Mouse (Mus musculus) testis, postnatal 14 days (tissue): ENCODE measurements at regions not wholly inside any gene's neighbourhood (a gene's known extent, or its start where the extent isn't known, plus 50 kb on each side); places are given as distances from the start of the nearest gene placed in this dataset.

ENCODE experiments used
- DNase-seq: peaks from one replicate; pipeline ENCODE4 v3.0.0; 2021; ENCODE audit warnings: low spot score

- DNase-seq = no peak
Observed at GRCm38 (mm10) chr12:110183473-110183872, 95.4 kb upstream of the Dio3 start.

GRCm38 (mm10) chr12:110185399-110185798 lies 93.5 kb upstream of the Dio3 start:
- no peak for DNase-seq

- DNase-seq = no peak
Observed at GRCm38 (mm10) chr12:110186381-110186780, 92.5 kb upstream of the Dio3 start.

- DNase-seq = no peak
Observed at GRCm38 (mm10) chr12:110186911-110187245, 92.0 kb upstream of the Dio3 start.

- DNase-seq = no peak
Observed at GRCm38 (mm10) chr12:110187246-110188135, 91.4 kb upstream of the Dio3 start.

GRCm38 (mm10) chr12:110188136-110188631 lies 90.7 kb upstream of the Dio3 start:
- DNase-seq = no peak

GRCm38 (mm10) chr12:110188641-110189328 lies 90.1 kb upstream of the Dio3 start:
- DNase-seq = no peak

- DNase-seq = no peak
Observed at GRCm38 (mm10) chr12:110189329-110189642, 89.6 kb upstream of the Dio3 start.

GRCm38 (mm10) chr12:110192186-110192585 lies 86.7 kb upstream of the Dio3 start:
- DNase-seq = no peak

- DNase-seq = no peak
Observed at GRCm38 (mm10) chr12:110197366-110197765, 81.5 kb upstream of the Dio3 start.

- DNase-seq = no peak
Observed at GRCm38 (mm10) chr12:110200471-110200870, 78.4 kb upstream of the Dio3 start.

GRCm38 (mm10) chr12:110200887-110201286 lies 78.0 kb upstream of the Dio3 start:
- no peak for DNase-seq

- DNase-seq = no peak
Observed at GRCm38 (mm10) chr12:110203271-110204014, 75.4 kb upstream of the Dio3 start.

GRCm38 (mm10) chr12:110204246-110204989 lies 74.5 kb upstream of the Dio3 start:
- DNase-seq = no peak

- no peak for DNase-seq
Observed at GRCm38 (mm10) chr12:110206271-110206670, 72.6 kb upstream of the Dio3 start.

- no peak for DNase-seq
Observed at GRCm38 (mm10) chr12:110206812-110207211, 72.1 kb upstream of the Dio3 start.

GRCm38 (mm10) chr12:110207246-110207852 lies 71.5 kb upstream of the Dio3 start:
- no peak for DNase-seq

GRCm38 (mm10) chr12:110212716-110213115 lies 66.2 kb upstream of the Dio3 start:
- DNase-seq = no peak

- DNase-seq = no peak
Observed at GRCm38 (mm10) chr12:110214833-110215232, 64.0 kb upstream of the Dio3 start.

GRCm38 (mm10) chr12:110215311-110215710 lies 63.6 kb upstream of the Dio3 start:
- DNase-seq = no peak

- DNase-seq = no peak
Observed at GRCm38 (mm10) chr12:110219750-110220149, 59.1 kb upstream of the Dio3 start.

- DNase-seq = no peak
Observed at GRCm38 (mm10) chr12:110220516-110220915, 58.4 kb upstream of the Dio3 start.
